Mouse (Mus musculus) urinary bladder, postnatal 36 days (tissue): ENCODE data around the gene Sytl1.
A peak's percentile ranks its signal among the peaks of the same experiment; 100 is the strongest.

Source experiments
- DNase-seq, 2 experiments: peaks; one replicate each; pipeline ENCODE4 v3.0.0; 2022; ENCODE audit warnings: low spot score in 2 of 2, mixed read lengths in 1 of 2

Gene Sytl1

GRCm38 (mm10) chr4:133247072-133247471 lies 15.8 kb downstream of the Sytl1 start:
- no peak for DNase-seq

GRCm38 (mm10) chr4:133244289-133244688 lies 18.6 kb downstream of the Sytl1 start:
- no peak for DNase-seq

- no peak for DNase-seq
These were observed 19.4 kb downstream of the Sytl1 start for GRCm38 (mm10) chr4:133243538-133243937.

DNA sequence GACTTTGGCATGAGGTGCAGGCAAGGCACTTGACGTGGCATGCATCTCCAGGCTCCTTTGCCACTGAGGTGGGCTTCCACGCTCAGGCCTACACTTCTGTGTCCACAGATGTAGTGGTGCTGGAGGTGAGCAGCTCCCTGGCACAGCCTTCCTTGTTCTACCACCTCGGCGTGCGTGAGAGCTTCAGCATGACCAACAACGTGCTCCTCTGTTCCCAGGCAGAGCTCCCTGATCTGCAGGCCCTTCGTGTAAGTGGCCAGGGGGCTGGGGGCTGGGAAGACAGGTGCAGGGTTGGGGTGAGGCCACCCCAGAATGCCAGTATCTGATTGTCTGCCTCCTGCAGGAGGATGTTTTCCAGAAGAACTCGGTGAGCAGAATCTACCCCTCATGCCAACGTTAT lies 20.2 kb downstream of the Sytl1 start:
- DNase-seq: no peak

- DNase-seq: no peak
These were observed 21.0 kb downstream of the Sytl1 start for GRCm38 (mm10) chr4:133241910-133242309.

DNA sequence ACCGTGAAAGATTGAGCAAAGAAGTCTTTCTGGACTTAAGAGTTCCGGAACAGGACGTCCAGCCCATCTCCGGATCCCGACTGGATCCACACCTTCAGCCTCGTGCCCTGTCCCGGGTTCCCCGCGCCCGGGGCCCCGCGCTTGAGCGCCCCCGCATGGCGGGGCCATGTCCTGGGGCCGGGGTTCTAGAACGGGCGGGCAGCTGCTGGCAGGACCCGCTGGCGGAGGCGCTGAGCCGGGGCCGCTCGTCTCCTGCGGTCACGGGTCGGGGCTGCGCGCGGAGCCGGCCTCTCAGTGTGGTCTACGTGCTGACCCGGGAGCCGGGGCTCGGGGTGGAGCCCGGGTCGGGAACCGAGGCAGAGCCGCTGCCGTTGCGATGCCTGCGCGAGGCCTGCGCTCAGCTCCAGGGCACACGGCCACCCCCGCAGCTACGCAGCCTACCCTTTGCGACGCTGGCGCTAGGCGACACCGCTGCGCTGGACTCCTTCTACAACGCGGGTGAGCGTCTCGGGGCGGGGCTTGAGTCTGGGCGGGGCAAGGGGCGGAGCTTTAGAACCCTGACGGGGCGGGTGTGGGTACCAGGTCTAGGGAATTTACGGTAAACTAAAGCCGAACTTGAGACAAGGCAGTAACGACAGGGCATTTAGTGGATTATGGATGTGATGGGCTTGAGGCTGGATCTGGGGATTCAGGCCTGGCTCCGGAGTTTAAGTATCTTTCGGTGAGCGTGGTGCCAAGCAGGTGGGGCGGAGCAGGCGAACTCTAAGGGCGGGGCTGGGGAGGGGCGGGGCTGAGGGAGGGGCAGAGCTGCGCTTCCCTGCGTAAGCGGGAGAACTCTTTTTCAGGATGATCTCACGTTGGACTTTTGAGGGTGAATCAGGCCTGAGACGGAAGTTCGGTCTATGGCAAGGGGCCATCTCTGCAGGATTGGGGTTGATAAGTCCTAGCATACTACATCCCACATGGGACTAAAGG lies 21.7 kb downstream of the Sytl1 start:
- DNase-seq: peak; percentile 92 to 93

DNA sequence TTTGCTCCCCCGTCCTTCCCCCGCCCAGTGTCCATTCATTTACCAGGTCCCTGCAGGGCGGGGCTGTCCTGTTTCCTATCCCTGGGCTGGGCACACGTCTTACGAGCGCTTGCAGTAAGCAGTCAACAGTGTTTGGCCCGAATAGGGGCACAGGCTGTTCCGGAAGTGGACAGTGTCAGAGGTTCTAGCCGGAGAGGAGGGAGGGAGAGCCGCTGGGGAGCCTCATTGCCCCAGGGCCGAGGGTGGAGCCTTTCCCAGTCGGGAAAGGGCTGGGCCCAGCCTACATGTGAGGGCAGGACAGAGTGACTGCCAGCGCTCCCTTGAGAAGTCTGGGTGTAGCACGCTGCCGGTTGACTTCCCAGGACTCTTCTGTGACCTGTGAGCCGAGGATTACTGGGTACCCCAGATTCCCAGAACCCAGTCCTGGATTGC lies 22.4 kb downstream of the Sytl1 start, which contains the start of gene Map3k6:
Gene Map3k6 (plus strand): TSS at position 329 of the 432 bp plus-strand sequence.
- peak; percentile 75 to 92 for DNase-seq

DNA sequence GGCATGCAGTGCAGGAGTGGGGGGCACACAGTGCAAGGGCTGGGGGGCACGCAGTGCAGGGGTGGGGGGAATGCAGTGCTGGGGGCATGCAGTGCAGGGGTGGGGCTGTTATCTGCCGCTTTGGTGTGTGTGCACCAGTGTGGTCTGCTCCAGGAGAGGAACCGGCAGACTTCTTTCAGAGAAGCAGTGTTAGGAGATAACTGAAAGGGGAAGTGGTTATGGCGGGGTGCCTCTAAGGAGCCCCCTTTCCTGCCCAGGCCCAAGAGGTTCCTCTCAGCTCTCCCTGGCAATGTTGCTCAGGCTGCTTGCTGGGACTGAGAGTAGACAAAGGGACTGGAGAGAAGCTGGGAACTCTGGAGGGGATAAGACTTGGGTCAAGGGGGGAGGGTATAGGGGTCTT lies 25.0 kb downstream of the Sytl1 start:
- no peak for DNase-seq

DNA sequence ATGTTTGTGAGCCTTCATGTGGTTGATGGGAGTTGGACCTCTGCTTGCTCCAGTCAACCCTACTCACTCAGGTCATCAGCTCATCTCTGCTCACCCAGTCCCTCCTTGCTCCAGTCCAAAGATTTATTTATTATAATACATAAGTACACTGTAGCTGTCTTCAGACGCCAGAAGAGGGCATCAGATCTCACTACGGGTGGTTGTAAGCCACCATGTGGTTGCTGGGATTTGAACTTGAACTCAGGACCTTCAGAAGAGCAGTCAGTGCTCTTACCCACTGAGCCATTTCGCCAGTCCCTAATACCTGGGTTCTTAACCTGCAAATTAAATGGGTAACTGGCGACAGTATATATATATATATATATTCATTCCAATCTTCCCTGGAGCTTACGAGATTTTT lies 27.5 kb downstream of the Sytl1 start:
- DNase-seq: no peak

DNA sequence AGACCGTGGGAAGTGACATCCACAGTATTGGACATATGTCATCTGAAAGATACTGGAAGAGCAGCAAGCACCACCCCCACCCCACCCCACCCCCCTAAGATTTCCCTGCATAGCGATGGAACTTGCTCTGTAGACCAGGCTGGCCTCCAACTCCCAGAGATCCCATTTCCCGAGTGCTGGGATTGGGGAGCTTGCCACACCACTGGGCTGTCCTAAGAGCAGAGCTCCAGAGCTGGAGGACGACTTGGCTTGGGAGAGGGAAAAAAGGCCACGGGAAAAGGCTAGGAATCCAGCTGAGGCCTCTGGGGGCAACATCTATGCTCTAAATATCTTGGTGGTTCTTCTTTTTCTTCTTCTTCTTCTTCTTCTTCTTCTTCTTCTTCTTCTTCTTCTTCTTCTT lies 28.1 kb downstream of the Sytl1 start:
- DNase-seq: no peak

- peak in 1 of 2 experiments; percentile 43 for DNase-seq
These were observed 29.5 kb downstream of the Sytl1 start for GRCm38 (mm10) chr4:133233285-133233976.

GRCm38 (mm10) chr4:133229582-133229981 lies 33.3 kb downstream of the Sytl1 start:
- no peak for DNase-seq

DNA sequence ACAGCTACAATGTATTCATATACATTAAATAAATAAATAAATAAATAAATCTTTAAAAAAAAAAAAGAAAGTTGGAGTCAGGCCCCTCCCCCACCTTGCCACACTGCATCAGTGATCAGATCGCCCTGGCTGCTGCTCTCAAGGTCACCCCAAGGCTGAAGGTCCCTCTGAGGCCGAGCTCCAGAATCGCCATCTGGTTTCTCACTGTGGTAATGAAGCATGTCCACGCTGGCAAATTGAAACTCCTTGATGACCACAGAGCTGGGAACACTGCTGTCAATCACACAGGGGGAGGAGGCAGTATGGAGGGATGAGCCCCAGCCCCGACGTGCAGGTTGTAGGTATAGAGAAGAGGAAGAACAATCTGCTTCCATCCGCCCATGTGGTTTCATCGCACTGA lies 35.3 kb downstream of the Sytl1 start:
- no peak for DNase-seq

DNA sequence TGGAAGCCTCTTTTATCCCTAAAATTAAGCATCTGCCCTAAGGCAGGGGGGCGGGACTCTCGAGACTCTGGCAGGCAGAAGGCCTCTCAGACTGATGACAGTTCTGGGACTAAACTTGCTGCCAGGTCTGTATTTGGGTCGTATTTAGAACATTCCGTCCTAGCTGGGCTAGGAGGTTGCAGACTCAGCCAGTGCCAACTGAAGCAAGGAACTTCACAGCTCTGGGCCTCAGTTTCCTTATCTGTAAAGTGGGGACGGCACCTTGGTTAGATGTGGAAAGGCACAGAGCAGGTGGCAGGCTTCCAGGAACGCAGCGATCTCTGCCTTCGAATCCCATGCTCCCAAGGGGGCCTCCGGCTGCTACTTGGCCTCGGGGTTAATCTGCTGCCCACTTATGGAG lies 36.8 kb downstream of the Sytl1 start:
- no peak for DNase-seq

- DNase-seq: no peak
These were observed 39.0 kb downstream of the Sytl1 start for GRCm38 (mm10) chr4:133223875-133224274.

DNA sequence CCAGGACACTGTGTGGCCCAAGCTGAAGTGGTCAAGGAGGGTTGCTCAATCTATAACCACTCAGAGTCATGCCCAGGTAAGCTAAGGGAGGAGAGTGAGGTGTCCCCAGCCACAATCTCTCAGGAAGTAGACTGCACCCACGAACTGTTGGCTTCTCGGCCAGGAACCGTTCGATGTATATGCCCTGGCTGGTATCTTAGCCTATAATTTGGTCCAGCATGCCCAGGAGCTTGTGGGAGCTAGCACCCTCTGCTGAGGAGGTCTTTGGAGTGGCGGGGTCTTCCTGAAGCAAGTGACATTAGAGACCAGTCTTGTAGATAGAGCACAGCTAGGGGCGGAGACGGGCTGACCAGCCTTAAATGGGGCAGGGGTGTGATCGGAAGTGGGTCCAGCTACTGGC lies 41.2 kb downstream of the Sytl1 start:
- no peak for DNase-seq

GRCm38 (mm10) chr4:133220656-133221055 lies 42.3 kb downstream of the Sytl1 start:
- peak; percentile 40 to 54 for DNase-seq

DNA sequence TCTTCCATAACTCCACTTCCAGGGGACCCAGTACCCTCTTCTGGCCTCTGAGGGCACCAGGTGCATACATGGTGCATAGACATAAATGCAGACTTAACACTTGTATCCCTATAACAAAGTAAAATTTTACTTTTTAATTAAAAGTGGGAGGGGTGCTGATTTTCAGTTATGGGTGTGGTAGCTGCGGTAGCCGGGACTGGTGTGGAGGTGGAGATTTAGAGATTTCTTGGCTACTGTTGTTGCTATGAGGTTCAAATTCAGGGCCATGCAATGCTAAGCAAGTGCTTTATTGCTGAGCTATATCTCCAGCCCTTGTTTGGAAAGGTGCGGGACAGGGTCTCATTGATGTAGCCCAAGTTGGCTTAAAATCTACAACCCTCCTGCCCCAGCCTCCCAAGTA lies 44.2 kb downstream of the Sytl1 start:
- no peak for DNase-seq

- peak in 1 of 2 experiments; percentile 44 for DNase-seq
These were observed 45.3 kb downstream of the Sytl1 start for GRCm38 (mm10) chr4:133217641-133218040.

DNA sequence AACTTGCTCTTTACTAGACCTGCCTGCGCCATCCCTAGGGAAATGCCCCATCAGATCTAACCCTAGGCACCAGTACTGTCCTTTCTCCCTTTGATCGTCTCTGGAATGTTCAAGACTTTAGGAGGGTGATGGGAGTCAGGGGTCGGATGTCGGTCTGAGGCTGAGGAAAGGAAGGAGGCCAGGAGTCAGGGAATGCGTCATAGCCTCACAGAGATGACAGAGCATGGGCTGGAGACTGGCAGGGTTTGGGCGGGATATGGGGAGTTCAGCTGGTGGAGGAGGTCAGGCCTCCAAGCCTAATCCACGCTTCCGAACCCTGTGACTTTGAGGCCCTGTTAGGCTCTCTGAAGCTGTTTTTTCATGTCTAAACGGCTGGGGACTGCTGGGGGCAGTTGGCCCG lies 49.3 kb downstream of the Sytl1 start:
- no peak for DNase-seq

DNA sequence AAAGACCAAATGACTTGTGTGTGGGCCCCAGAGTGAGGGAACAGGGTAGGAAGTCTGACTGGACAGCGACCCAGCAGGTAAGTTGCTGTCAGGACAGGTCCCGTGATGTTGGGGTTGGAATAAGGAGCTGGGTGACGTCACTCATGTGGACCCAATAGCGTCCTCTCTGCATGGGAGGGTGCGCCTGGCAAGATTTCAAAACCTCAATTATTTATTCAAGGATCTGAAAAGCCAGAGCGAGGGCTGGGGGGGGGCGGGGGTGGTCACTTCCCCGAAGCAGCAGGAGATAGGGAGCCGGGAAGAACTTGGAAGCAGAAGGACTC lies 49.7 kb downstream of the Sytl1 start:
- DNase-seq: no peak

- peak; percentile 57 to 78 for DNase-seq
These were observed 50.2 kb downstream of the Sytl1 start for GRCm38 (mm10) chr4:133212562-133213267.
